Mouse (Mus musculus) heart, postnatal 0 days (tissue): ENCODE results near the gene Unc80.

Experiments
- CTCF ChIP-seq: IDR thresholded peaks from 2 replicates; pipeline ENCODE4 v1.5.1; 2016; ENCODE audit warnings: antibody characterized with exemption, control low read depth, low read depth
- EP300 ChIP-seq: IDR thresholded peaks from 2 replicates; pipeline ENCODE4 v1.6.1; 2016; ENCODE audit warnings: antibody characterized with exemption, low read depth

- no peak for TF ChIP-seq CTCF
- TF ChIP-seq EP300 = no peak
Observed at GRCm38 (mm10) chr1:66691772-66692171, 223.6 kb downstream of the Unc80 start.
